Comparison of ENCODE assay signal across 10 mouse cellular contexts in genomic region chr1:98192044-98192484, GRCm38 (mm10).
A peak's percentile ranks its signal among the peaks of the same experiment; 100 is the strongest.
DNase-seq lines count a peak whose midpoint lies in the region; ATAC-seq lines count a peak whose summit lies in the region.
"Had no signal": no experiment of that assay in that cellular context is flagged by ENCODE, and none has a peak within 500 bp of the region (broad histone marks: within the 10 kb centered on the region; RNA-seq: fewer than 3 reads in every experiment).

No protein-coding gene starts in this region.

- no peaks in the 10 kb centered on the region for H3K9me3 ChIP-seq in forebrain, embryonic 14.5 days (replicated peaks; ENCODE audit: control insufficient read depth, low read length)
- no peaks in the 10 kb centered on the region for H3K9me3 ChIP-seq in hindbrain, embryonic 12.5 days (replicated peaks)
- H3K9me3 ChIP-seq: lung, embryonic 15.5 days had no signal

- no peak for ATAC-seq in forebrain, embryonic 14.5 days
- no peak for ATAC-seq in hindbrain, embryonic 12.5 days (ENCODE audit: low FRiP score)
- ATAC-seq in megakaryocyte-erythroid progenitor cell, adult 5-6 weeks (replicated peaks; ENCODE audit: low FRiP score, low TSS enrichment, poor library complexity, severe bottlenecking): no peak

- H3K27ac ChIP-seq in forebrain, embryonic 14.5 days (ENCODE audit: low read depth, low read length): peak overlapping the region; percentile 45; the same call in 1 of the 2 replicates
- H3K27ac ChIP-seq in hindbrain, embryonic 12.5 days: peak overlapping the region; percentile 30
- H3K27ac ChIP-seq: heart, embryonic 13.5 days; kidney, postnatal 0 days; lung, embryonic 15.5 days had no signal

- H3K36me3 ChIP-seq in forebrain, embryonic 14.5 days (ENCODE audit: control insufficient read depth, insufficient read depth, low read length): no peaks in the 10 kb centered on the region
- no peaks in the 10 kb centered on the region for H3K36me3 ChIP-seq in hindbrain, embryonic 12.5 days
- H3K36me3 ChIP-seq: heart, embryonic 13.5 days; lung, embryonic 15.5 days had no signal

- 38% methylated on average over 8 of the region's 8 CpGs for WGBS in forebrain, embryonic 14.5 days
- 45% methylated on average over 8 of the region's 8 CpGs for WGBS in hindbrain, embryonic 12.5 days

- peak overlapping the region; percentile 1; the same call in 1 of the 2 replicates for H3K4me2 ChIP-seq in forebrain, embryonic 14.5 days (ENCODE audit: low read length)
- H3K4me2 ChIP-seq in hindbrain, embryonic 12.5 days (replicated peaks): no peak overlapping the region
- H3K4me2 ChIP-seq: heart, embryonic 13.5 days; lung, embryonic 15.5 days had no signal

- no peaks in the 10 kb centered on the region for H3K27me3 ChIP-seq in forebrain, embryonic 14.5 days (replicated peaks; ENCODE audit: control insufficient read depth, insufficient read depth, low read length)
- no peaks in the 10 kb centered on the region for H3K27me3 ChIP-seq in hindbrain, embryonic 12.5 days
- H3K27me3 ChIP-seq: heart, embryonic 13.5 days; lung, embryonic 15.5 days had no signal

- H3K4me3 ChIP-seq in forebrain, embryonic 14.5 days (ENCODE audit: low read depth, low read length): no peak overlapping the region
- no peak overlapping the region for H3K4me3 ChIP-seq in hindbrain, embryonic 12.5 days
- H3K4me3 ChIP-seq: heart, embryonic 13.5 days; lung, embryonic 15.5 days had no signal

- no peak overlapping the region for H3K9ac ChIP-seq in forebrain, embryonic 14.5 days (ENCODE audit: low read length)
- no peak overlapping the region for H3K9ac ChIP-seq in hindbrain, embryonic 12.5 days
- H3K9ac ChIP-seq: heart, embryonic 13.5 days; lung, embryonic 15.5 days had no signal

- DNase-seq in forebrain, embryonic 14.5 days (ENCODE audit: low spot score): peak; percentile 55
- peak; percentile 65 to 78 for DNase-seq in left cerebral cortex, adult 9 months (ENCODE audit: low spot score in 2 of 2)
- DNase-seq in right cerebral cortex, postnatal 10 days (ENCODE audit: low spot score in 2 of 2): peak; percentile 67 to 88
- no peak for DNase-seq in lung, adult 18-20 months
- DNase-seq in kidney, postnatal 36 days: no peak

- peaks cover 34% of the 10 kb centered on the region for H3K4me1 ChIP-seq in forebrain, embryonic 14.5 days (ENCODE audit: control insufficient read depth, insufficient read depth, low read length)
- peaks cover 28% of the 10 kb centered on the region for H3K4me1 ChIP-seq in hindbrain, embryonic 12.5 days
- H3K4me1 ChIP-seq: heart, embryonic 13.5 days; lung, embryonic 15.5 days had no signal

Comparison
In these comparisons a context has a peak if more than half of its experiments do, and no peak if none do; other contexts are left out.
1. DNase-seq: peak in forebrain, embryonic 14.5 days (single experiment), left cerebral cortex, adult 9 months (2 of 2) and right cerebral cortex, postnatal 10 days (2 of 2); none in lung, adult 18-20 months (0 of 2) and kidney, postnatal 36 days (0 of 2).